Mouse (Mus musculus) heart, adult 11 months (tissue): Measurements from ENCODE around the gene Rnf185.

Experiments
- DNase-seq: peaks from one replicate; pipeline ENCODE4 v3.0.0; 2022

Rnf185 gene

GRCm38 (mm10) chr11:3390789-3391188 lies 61.4 kb downstream of the Rnf185 start:
- DNase-seq, result no peak

GRCm38 (mm10) chr11:3389996-3390395 lies 62.2 kb downstream of the Rnf185 start:
- no peak for DNase-seq

- no peak for DNase-seq
Observed at GRCm38 (mm10) chr11:3387482-3388196, 64.5 kb downstream of the Rnf185 start.

DNA sequence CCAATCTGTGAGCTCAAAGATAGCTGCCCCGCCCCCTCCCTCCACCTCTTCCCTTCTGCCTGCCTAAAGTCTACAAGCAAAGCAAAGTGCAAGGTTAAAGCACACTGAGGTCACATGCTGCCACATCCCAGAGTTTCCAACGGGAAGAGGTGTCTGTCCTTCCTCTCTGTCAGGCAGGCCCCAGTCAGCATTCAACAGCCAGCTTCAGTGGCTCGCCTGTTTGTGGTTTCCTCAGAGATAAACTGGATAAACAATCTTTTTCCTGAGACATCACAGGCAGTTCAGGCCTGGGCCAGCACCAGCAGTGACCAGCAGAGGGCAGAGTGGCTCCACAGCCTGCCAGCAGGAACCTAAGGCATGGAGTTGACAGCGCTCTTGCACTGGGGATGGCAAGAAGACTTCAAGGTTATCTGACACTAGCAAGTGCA lies 65.2 kb downstream of the Rnf185 start:
- DNase-seq, result peak; percentile 96

- no peak for DNase-seq
Observed at GRCm38 (mm10) chr11:3382602-3383594, 69.3 kb downstream of the Rnf185 start.

DNA sequence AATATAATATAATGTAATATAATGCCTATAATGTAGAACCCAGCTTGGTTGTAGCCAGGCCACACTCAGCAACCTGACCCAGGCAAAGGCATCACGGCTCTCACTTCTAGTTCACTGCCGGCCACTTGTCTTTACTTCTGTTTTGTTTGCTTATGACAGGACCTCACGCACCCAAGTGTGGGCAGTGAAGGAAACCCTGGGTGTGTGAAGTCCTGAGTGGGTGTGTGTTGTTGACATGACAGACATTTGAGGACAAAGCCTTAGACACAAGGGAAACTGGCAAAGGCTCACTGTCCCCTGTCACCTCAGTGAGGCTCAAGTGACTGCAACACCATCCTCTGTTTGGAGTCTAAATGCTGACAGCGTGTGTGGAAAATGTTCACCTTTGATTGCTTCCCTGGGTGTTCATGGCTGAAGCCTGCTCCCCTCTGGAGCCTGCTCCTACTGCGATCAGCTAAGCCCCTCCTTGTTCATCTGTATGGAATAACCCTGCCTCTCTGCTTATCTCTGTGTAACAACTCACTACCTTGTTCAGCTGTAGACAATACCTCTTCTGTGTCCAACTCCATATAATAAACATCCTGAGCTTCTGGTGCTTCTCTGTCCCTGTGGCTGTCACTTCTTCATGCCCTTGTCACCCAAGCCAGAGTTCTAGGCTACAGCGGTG lies 70.9 kb downstream of the Rnf185 start:
- peak; percentile 83 for DNase-seq

DNA sequence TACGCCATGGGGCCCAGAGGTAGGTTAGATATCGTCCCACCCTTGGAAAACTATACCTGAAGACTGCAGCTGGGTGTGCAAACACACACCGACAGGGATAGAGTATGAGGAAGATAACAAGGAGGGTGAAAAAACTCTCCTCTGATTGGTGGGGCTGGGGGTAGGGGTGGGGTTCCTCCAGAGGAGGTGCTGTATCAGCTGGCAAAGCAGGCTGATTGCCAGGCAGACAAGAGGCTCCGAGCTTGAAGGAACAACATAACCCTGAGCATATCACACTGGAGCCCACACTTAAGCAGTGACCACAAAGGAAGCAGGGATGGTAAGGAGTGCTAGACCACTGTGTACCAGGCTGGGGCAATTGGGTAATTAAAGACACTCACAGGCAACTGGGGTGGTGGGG lies 72.7 kb downstream of the Rnf185 start:
- peak; percentile 84 for DNase-seq

GRCm38 (mm10) chr11:3374741-3375140 lies 77.4 kb downstream of the Rnf185 start:
- no peak for DNase-seq

GRCm38 (mm10) chr11:3374293-3374645 lies 77.9 kb downstream of the Rnf185 start:
- peak; percentile 92 for DNase-seq

- no peak for DNase-seq
Observed at GRCm38 (mm10) chr11:3373591-3374292, 78.4 kb downstream of the Rnf185 start.

GRCm38 (mm10) chr11:3371599-3372295 lies 80.4 kb downstream of the Rnf185 start:
- DNase-seq, result peak; percentile 87

DNA sequence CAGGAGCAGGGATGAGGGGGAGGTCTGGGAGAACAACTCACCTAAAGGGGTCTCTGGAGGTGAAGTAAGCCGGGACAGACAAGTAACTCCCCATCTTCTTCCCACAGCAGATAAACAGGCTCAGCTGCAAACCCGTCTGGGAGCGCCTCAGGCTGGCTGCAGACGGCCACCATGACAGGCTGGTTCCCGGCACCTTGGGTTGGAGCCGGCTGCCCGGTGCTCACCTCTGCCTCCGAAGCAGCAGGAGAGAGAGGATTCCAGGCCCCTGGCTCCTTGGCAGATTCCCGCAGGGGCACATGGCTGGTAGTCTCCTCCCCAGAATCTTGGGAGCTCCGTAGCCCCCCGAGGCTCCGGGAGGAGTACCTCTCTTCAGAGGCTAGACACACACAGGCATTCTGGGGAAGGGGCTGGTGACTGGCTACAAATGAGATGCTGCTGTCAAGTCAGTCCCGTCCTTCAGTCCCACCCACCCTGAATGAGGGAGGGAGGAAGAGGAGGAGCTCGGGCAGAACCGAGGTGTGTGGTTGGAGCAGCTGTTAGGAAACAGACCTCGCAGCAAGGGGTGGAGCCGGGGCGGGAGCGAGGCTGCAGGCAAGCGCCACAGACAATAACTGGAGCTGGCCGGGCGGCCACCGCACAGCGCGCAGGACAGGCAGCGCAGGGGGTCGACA lies 81.1 kb downstream of the Rnf185 start:
- DNase-seq, result peak; percentile 98

- DNase-seq, result no peak
Observed at GRCm38 (mm10) chr11:3370162-3370561, 82.0 kb downstream of the Rnf185 start.

- DNase-seq, result peak; percentile 68
Observed at GRCm38 (mm10) chr11:3369449-3369848, 82.7 kb downstream of the Rnf185 start.

- peak; percentile 88 for DNase-seq
Observed at GRCm38 (mm10) chr11:3368983-3369382, 83.2 kb downstream of the Rnf185 start.

DNA sequence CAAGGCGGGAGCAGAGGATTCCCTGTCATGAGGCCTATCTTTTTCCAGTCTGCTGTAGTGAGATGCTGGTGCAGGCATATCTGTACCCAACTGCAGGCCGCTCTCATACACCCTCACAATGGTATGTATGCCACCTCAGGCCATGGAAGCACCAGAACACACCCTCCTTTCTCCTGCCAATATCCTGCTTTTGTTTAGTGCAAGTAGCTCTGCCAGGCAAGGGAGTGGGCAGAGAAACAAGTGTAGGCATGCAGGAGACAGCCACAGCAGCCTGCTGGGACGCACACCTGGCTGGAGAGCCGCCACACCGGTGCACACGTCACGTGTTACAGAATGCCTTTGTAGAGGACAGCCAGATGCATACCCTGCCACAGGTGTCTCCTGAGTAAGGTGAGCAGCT lies 85.8 kb downstream of the Rnf185 start:
- DNase-seq, result peak; percentile 87
